Mouse (Mus musculus): Measurements from ENCODE around the gene Gm20388. TPM values are rescaled to one million over a fixed set of nuclear protein-coding genes. Genes with fewer than 3 reads are reported as not detected.

Gm20388 gene
- polyA plus RNA-seq, 1 experiment from 2014 or later: not detected

GRCm38 (mm10) chr8:120373621-120374020, 463.0 kb downstream of the Gm20388 start:
- 44% methylated on average over 3 of the region's 3 CpGs for WGBS
- Histone ChIP-seq H3K4me3 (ENCODE audit: low read depth, low read length) (no peak overlapping the region), H3K4me1 (ENCODE audit: control insufficient read depth, insufficient read depth, low read length) (peaks cover 68% of the 10 kb centered on the region), H3K27me3 (ENCODE audit: control insufficient read depth, insufficient read depth, low read length) (no peaks in the 10 kb centered on the region), H3K36me3 (ENCODE audit: control insufficient read depth, insufficient read depth, low read length) (no peaks in the 10 kb centered on the region), H3K27ac (replicated peaks; ENCODE audit: low read depth, low read length) (no peak overlapping the region), H3K4me2 (ENCODE audit: low read depth, severe bottlenecking) (no peak overlapping the region), H3K9me3 (ENCODE audit: control insufficient read depth, low read length) (no peaks in the 10 kb centered on the region), H3K9ac (ENCODE audit: low read length) (no peak overlapping the region)
- no peak for ATAC-seq (ENCODE audit: insufficient number of reproducible peaks, low FRiP score, low TSS enrichment, low read depth)
- no peak for DNase-seq (ENCODE audit: low spot score)

GRCm38 (mm10) chr8:120374070-120374469, 463.4 kb downstream of the Gm20388 start:
- H3K27ac ChIP-seq (replicated peaks; ENCODE audit: low read depth, low read length): peak overlapping the region; percentile 80
- 22% methylated on average over 1 of the region's 1 CpGs for WGBS
- no peak overlapping the region for H3K4me2 ChIP-seq (ENCODE audit: low read depth, severe bottlenecking)
- H3K9me3 ChIP-seq (ENCODE audit: control insufficient read depth, low read length): no peaks in the 10 kb centered on the region
- H3K36me3 ChIP-seq (ENCODE audit: control insufficient read depth, insufficient read depth, low read length): no peaks in the 10 kb centered on the region
- no peak for ATAC-seq (ENCODE audit: insufficient number of reproducible peaks, low FRiP score, low TSS enrichment, low read depth)
- peak overlapping the region; percentile 13; the same call in 1 of the 2 replicates for H3K9ac ChIP-seq (ENCODE audit: low read length)
- no peak overlapping the region for H3K4me3 ChIP-seq (ENCODE audit: low read depth, low read length)
- H3K4me1 ChIP-seq (ENCODE audit: control insufficient read depth, insufficient read depth, low read length): peaks cover 67% of the 10 kb centered on the region
- no peak for DNase-seq (ENCODE audit: low spot score)
- no peaks in the 10 kb centered on the region for H3K27me3 ChIP-seq (ENCODE audit: control insufficient read depth, insufficient read depth, low read length)

GRCm38 (mm10) chr8:120374514-120374913, 463.9 kb downstream of the Gm20388 start:
- peaks cover 66% of the 10 kb centered on the region for H3K4me1 ChIP-seq (ENCODE audit: control insufficient read depth, insufficient read depth, low read length)

GRCm38 (mm10) chr8:120375170-120375569, 464.5 kb downstream of the Gm20388 start:
- H3K27ac ChIP-seq (replicated peaks; ENCODE audit: low read depth, low read length): no peak overlapping the region
- no peak for ATAC-seq (ENCODE audit: insufficient number of reproducible peaks, low FRiP score, low TSS enrichment, low read depth)
- no peaks in the 10 kb centered on the region for H3K9me3 ChIP-seq (ENCODE audit: control insufficient read depth, low read length)
- no peak overlapping the region for H3K9ac ChIP-seq (ENCODE audit: low read length)
- DNase-seq (ENCODE audit: low spot score): no peak
- H3K4me3 ChIP-seq (ENCODE audit: low read depth, low read length): no peak overlapping the region
- H3K4me2 ChIP-seq (ENCODE audit: low read depth, severe bottlenecking): no peak overlapping the region
- H3K27me3 ChIP-seq (ENCODE audit: control insufficient read depth, insufficient read depth, low read length): no peaks in the 10 kb centered on the region
- no peaks in the 10 kb centered on the region for H3K36me3 ChIP-seq (ENCODE audit: control insufficient read depth, insufficient read depth, low read length)
- WGBS: 35% methylated on average over 5 of the region's 5 CpGs
- H3K4me1 ChIP-seq (ENCODE audit: control insufficient read depth, insufficient read depth, low read length): peaks cover 66% of the 10 kb centered on the region

More at GRCm38 (mm10) chr8:120374514-120374913, 463.9 kb downstream of the Gm20388 start:
- Histone ChIP-seq H3K4me3 (ENCODE audit: low read depth, low read length) (no peak overlapping the region), H3K9me3 (ENCODE audit: control insufficient read depth, low read length) (no peaks in the 10 kb centered on the region), H3K9ac (ENCODE audit: low read length) (peak overlapping the region; percentile 13), H3K27me3 (ENCODE audit: control insufficient read depth, insufficient read depth, low read length) (no peaks in the 10 kb centered on the region), H3K27ac (replicated peaks; ENCODE audit: low read depth, low read length) (peak overlapping the region; percentile 80), H3K36me3 (ENCODE audit: control insufficient read depth, insufficient read depth, low read length) (no peaks in the 10 kb centered on the region), H3K4me2 (ENCODE audit: low read depth, severe bottlenecking) (no peak overlapping the region)
- WGBS: 7% methylated on average over 9 of the region's 9 CpGs
- DNase-seq (ENCODE audit: low spot score) (peak; percentile 67), ATAC-seq (ENCODE audit: insufficient number of reproducible peaks, low FRiP score, low TSS enrichment, low read depth) (no peak)

GRCm38 (mm10) chr8:120376215-120376614, 465.6 kb downstream of the Gm20388 start:
- Histone ChIP-seq H3K27ac (replicated peaks; ENCODE audit: low read depth, low read length) (no peak overlapping the region), H3K4me1 (ENCODE audit: control insufficient read depth, insufficient read depth, low read length) (peaks cover 76% of the 10 kb centered on the region), H3K4me3 (ENCODE audit: low read depth, low read length) (no peak overlapping the region), H3K9me3 (ENCODE audit: control insufficient read depth, low read length) (no peaks in the 10 kb centered on the region), H3K36me3 (ENCODE audit: control insufficient read depth, insufficient read depth, low read length) (no peaks in the 10 kb centered on the region), H3K27me3 (ENCODE audit: control insufficient read depth, insufficient read depth, low read length) (no peaks in the 10 kb centered on the region), H3K9ac (ENCODE audit: low read length) (no peak overlapping the region), H3K4me2 (ENCODE audit: low read depth, severe bottlenecking) (no peak overlapping the region)
- DNase-seq (ENCODE audit: low spot score): no peak
- ATAC-seq (ENCODE audit: insufficient number of reproducible peaks, low FRiP score, low TSS enrichment, low read depth): no peak
- 41% methylated on average over 4 of the region's 4 CpGs for WGBS

GRCm38 (mm10) chr8:120376847-120377802, 466.5 kb downstream of the Gm20388 start:
- peaks cover 80% of the 10 kb centered on the region for H3K4me1 ChIP-seq (ENCODE audit: control insufficient read depth, insufficient read depth, low read length)
- no peak overlapping the region for H3K4me3 ChIP-seq (ENCODE audit: low read depth, low read length)
- H3K4me2 ChIP-seq (ENCODE audit: low read depth, severe bottlenecking): no peak overlapping the region
- no peaks in the 10 kb centered on the region for H3K9me3 ChIP-seq (ENCODE audit: control insufficient read depth, low read length)
- no peak overlapping the region for H3K9ac ChIP-seq (ENCODE audit: low read length)
- no peak overlapping the region for H3K27ac ChIP-seq (replicated peaks; ENCODE audit: low read depth, low read length)
- no peaks in the 10 kb centered on the region for H3K27me3 ChIP-seq (ENCODE audit: control insufficient read depth, insufficient read depth, low read length)
- no peak for DNase-seq (ENCODE audit: low spot score)
- WGBS: 23% methylated on average over 22 of the region's 22 CpGs
- no peaks in the 10 kb centered on the region for H3K36me3 ChIP-seq (ENCODE audit: control insufficient read depth, insufficient read depth, low read length)
- no peak for ATAC-seq (ENCODE audit: insufficient number of reproducible peaks, low FRiP score, low TSS enrichment, low read depth)

GRCm38 (mm10) chr8:120377803-120378189, 467.2 kb downstream of the Gm20388 start:
- H3K27me3 ChIP-seq (ENCODE audit: control insufficient read depth, insufficient read depth, low read length): no peaks in the 10 kb centered on the region
- no peak overlapping the region for H3K4me3 ChIP-seq (ENCODE audit: low read depth, low read length)
- H3K36me3 ChIP-seq (ENCODE audit: control insufficient read depth, insufficient read depth, low read length): no peaks in the 10 kb centered on the region
- H3K4me1 ChIP-seq (ENCODE audit: control insufficient read depth, insufficient read depth, low read length): peaks cover 85% of the 10 kb centered on the region
- H3K9me3 ChIP-seq (ENCODE audit: control insufficient read depth, low read length): no peaks in the 10 kb centered on the region
- H3K9ac ChIP-seq (ENCODE audit: low read length): no peak overlapping the region
- ATAC-seq (ENCODE audit: insufficient number of reproducible peaks, low FRiP score, low TSS enrichment, low read depth): no peak
- no peak overlapping the region for H3K27ac ChIP-seq (replicated peaks; ENCODE audit: low read depth, low read length)
- DNase-seq (ENCODE audit: low spot score): no peak
- 46% methylated on average over 7 of the region's 7 CpGs for WGBS
- H3K4me2 ChIP-seq (ENCODE audit: low read depth, severe bottlenecking): no peak overlapping the region

- Histone ChIP-seq H3K4me3 (ENCODE audit: low read depth, low read length) (no peak overlapping the region), H3K27ac (replicated peaks; ENCODE audit: low read depth, low read length) (no peak overlapping the region), H3K27me3 (ENCODE audit: control insufficient read depth, insufficient read depth, low read length) (no peaks in the 10 kb centered on the region), H3K4me2 (ENCODE audit: low read depth, severe bottlenecking) (no peak overlapping the region), H3K9me3 (ENCODE audit: control insufficient read depth, low read length) (no peaks in the 10 kb centered on the region), H3K9ac (ENCODE audit: low read length) (no peak overlapping the region), H3K36me3 (ENCODE audit: control insufficient read depth, insufficient read depth, low read length) (no peaks in the 10 kb centered on the region), H3K4me1 (ENCODE audit: control insufficient read depth, insufficient read depth, low read length) (peaks cover 85% of the 10 kb centered on the region)
- WGBS: 21% methylated on average over 16 of the region's 16 CpGs
- peak; percentile 48 for DNase-seq (ENCODE audit: low spot score)
- ATAC-seq (ENCODE audit: insufficient number of reproducible peaks, low FRiP score, low TSS enrichment, low read depth): no peak
Measured at GRCm38 (mm10) chr8:120378306-120378705, 467.7 kb downstream of the Gm20388 start.
